Mouse (Mus musculus) embryonic facial prominence, embryonic 14.5 days (tissue): ENCODE measurements around the gene Abhd14a. TPM values are rescaled to one million over a fixed set of nuclear protein-coding genes. Genes with fewer than 3 reads are reported as not detected.
A peak's percentile ranks its signal among the peaks of the same experiment; 100 is the strongest.

Experiments
- ATAC-seq: fragments of 200-750 bp; cut with Nextera tagmentation; 2 replicates; pipeline ENCODE4 v1.8.0; 2017; ENCODE audit warnings: low read depth, moderate number of reproducible peaks, moderate TSS enrichment
- DNase-seq: peaks from one replicate; pipeline ENCODE4 v3.0.0-alpha.2; 2015; ENCODE audit warnings: low spot score
- H3K27ac ChIP-seq: fragments of 300-500 bp; sonication (generic); replicated peaks from 2 replicates; pipeline ENCODE4 v1.5.1; 2014; ENCODE audit warnings: low read depth, mild to moderate bottlenecking, low read length, moderate library complexity
- H3K27me3 ChIP-seq: fragments of 300-500 bp; sonication (generic); replicated peaks from 2 replicates; pipeline ENCODE4 v1.6.1; 2014; ENCODE audit warnings: low read length; ENCODE audit not compliant: control insufficient read depth, insufficient read depth
- H3K36me3 ChIP-seq: fragments of 300-500 bp; sonication (generic); 2 replicates; pipeline ENCODE4 v1.6.1; 2014; ENCODE audit warnings: low read length, mixed read lengths; ENCODE audit not compliant: control insufficient read depth, insufficient read depth
- H3K4me1 ChIP-seq: fragments of 300-500 bp; sonication (generic); 2 replicates; pipeline ENCODE4 v1.6.1; 2014; ENCODE audit warnings: antibody characterized with exemption, low read length; ENCODE audit not compliant: control insufficient read depth, insufficient read depth
- H3K4me2 ChIP-seq: fragments of 300-500 bp; sonication (generic); 2 replicates; pipeline ENCODE4 v1.6.1; 2014; ENCODE audit warnings: low read depth, mild to moderate bottlenecking, low read length, moderate library complexity, mixed read lengths
- H3K4me3 ChIP-seq: fragments of 300-500 bp; sonication (generic); 2 replicates; pipeline ENCODE4 v1.5.1; 2014; ENCODE audit warnings: low read depth, mild to moderate bottlenecking, low read length
- H3K9ac ChIP-seq: fragments of 300-500 bp; sonication (generic); 2 replicates; pipeline ENCODE4 v1.6.1; 2014; ENCODE audit warnings: low read depth, mild to moderate bottlenecking, low read length, moderate library complexity, mixed read lengths
- H3K9me3 ChIP-seq: fragments of 300-500 bp; sonication (generic); 2 replicates; pipeline ENCODE4 v1.6.1; 2016; ENCODE audit warnings: low read length; ENCODE audit not compliant: control insufficient read depth
- whole genome bisulfite sequencing: fragments of 180-500 bp; shearing (Covaris S2); extraction: QIAGEN DNeasy Blood & Tissue Kit; methylation state at CpG from one replicate; pipeline ENCODE4 v1.1.7; 2014; 5-methylcytosine and 5-hydroxymethylcytosine counted together
- polyA plus RNA-seq: library from polyadenylated mRNA; unstranded; fragments of >200 nt; fragmentation: Nextera tagmentation; extraction: Ambion mirVana; gene quantifications from 2 replicates; pipeline ENCODE4 v1.2.1, GENCODE M21; 2014

The Abhd14a gene
- polyA plus RNA-seq, 1 experiment from 2014 or later, result 60.9 TPM

GRCm38 (mm10) chr9:106452821-106453220 is 5.3 kb upstream of the Abhd14a start:
- no peaks in the 10 kb centered on the region for H3K9me3 ChIP-seq
- WGBS, result 2% methylated on average over 7 of the region's 7 CpGs
- no peaks in the 10 kb centered on the region for H3K36me3 ChIP-seq
- H3K4me2 ChIP-seq, result peak overlapping the region; percentile 92
- ATAC-seq, result no peak
- H3K27ac ChIP-seq, result peak overlapping the region; percentile 89
- no peaks in the 10 kb centered on the region for H3K27me3 ChIP-seq
- H3K4me1 ChIP-seq, result peaks cover 70% of the 10 kb centered on the region
- H3K9ac ChIP-seq, result peak overlapping the region; percentile 86
- peak; percentile 56 for DNase-seq
- H3K4me3 ChIP-seq, result peak overlapping the region; percentile 74

GRCm38 (mm10) chr9:106452351-106452750 is 4.9 kb upstream of the Abhd14a start:
- no peaks in the 10 kb centered on the region for H3K36me3 ChIP-seq
- ATAC-seq (no peak), DNase-seq (no peak)
- no peaks in the 10 kb centered on the region for H3K27me3 ChIP-seq
- no peak overlapping the region for H3K9ac ChIP-seq
- WGBS, result 35% methylated on average over 6 of the region's 6 CpGs
- H3K4me1 ChIP-seq, result peaks cover 67% of the 10 kb centered on the region
- peak overlapping the region; percentile 89 for H3K27ac ChIP-seq
- no peaks in the 10 kb centered on the region for H3K9me3 ChIP-seq
- peak overlapping the region; percentile 74 for H3K4me3 ChIP-seq
- peak overlapping the region; percentile 92; the same call in 1 of the 2 replicates for H3K4me2 ChIP-seq

- 38% methylated on average over 2 of the region's 2 CpGs for WGBS
- 0 out of 2 replicates have a peak overlapping the region, but pooled peaks have one; percentile 89 for H3K27ac ChIP-seq
- no peak overlapping the region for H3K4me3 ChIP-seq
- no peak overlapping the region for H3K9ac ChIP-seq
- H3K9me3 ChIP-seq, result no peaks in the 10 kb centered on the region
- peaks cover 64% of the 10 kb centered on the region for H3K4me1 ChIP-seq
- no peak for DNase-seq
- no peak overlapping the region for H3K4me2 ChIP-seq
- no peaks in the 10 kb centered on the region for H3K27me3 ChIP-seq
- no peak for ATAC-seq
- H3K36me3 ChIP-seq, result no peaks in the 10 kb centered on the region
Observed at GRCm38 (mm10) chr9:106451899-106452298, 4.4 kb upstream of the Abhd14a start.

- DNase-seq (no peak), ATAC-seq (no peak)
- no peak overlapping the region for H3K9ac ChIP-seq
- no peak overlapping the region for H3K4me3 ChIP-seq
- peaks cover 64% of the 10 kb centered on the region for H3K4me1 ChIP-seq
- no peaks in the 10 kb centered on the region for H3K9me3 ChIP-seq
- no peaks in the 10 kb centered on the region for H3K27me3 ChIP-seq
- H3K27ac ChIP-seq, result peak overlapping the region; percentile 17; the same call in 1 of the 2 replicates
- peak overlapping the region; percentile 31; the same call in 1 of the 2 replicates for H3K4me2 ChIP-seq
- WGBS, result 63% methylated on average over 11 of the region's 11 CpGs
- H3K36me3 ChIP-seq, result no peaks in the 10 kb centered on the region
Observed at GRCm38 (mm10) chr9:106451298-106451697, 3.8 kb upstream of the Abhd14a start.

DNA sequence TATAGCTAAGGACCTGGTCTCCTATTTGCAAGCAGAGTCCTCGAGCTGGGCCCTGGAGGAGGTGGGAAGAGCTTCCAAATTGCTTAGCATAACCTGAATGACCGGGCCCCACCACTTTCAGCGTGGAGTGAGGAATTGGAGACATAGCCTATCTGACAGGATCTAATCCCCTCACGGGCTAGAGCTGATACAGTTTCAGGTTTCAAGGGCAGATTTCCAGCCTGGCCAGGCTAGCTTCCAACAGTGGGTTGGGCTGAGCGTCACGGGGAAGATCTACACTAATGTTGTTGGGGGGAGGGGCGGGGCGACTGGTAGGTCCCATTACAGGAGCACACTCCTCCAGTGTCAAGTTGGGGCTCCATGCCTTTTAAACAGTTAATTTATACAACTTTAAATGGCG is 3.2 kb upstream of the Abhd14a start:
- WGBS, result 6% methylated on average over 9 of the region's 9 CpGs
- H3K9me3 ChIP-seq, result no peaks in the 10 kb centered on the region
- H3K4me3 ChIP-seq, result no peak overlapping the region
- H3K4me1 ChIP-seq, result peaks cover 59% of the 10 kb centered on the region
- H3K27ac ChIP-seq, result peak overlapping the region; percentile 56
- no peaks in the 10 kb centered on the region for H3K36me3 ChIP-seq
- H3K9ac ChIP-seq, result peak overlapping the region; percentile 12; the same call in 1 of the 2 replicates
- no peaks in the 10 kb centered on the region for H3K27me3 ChIP-seq
- peak; percentile 93 for DNase-seq
- ATAC-seq, result peak; percentile 17; the same call in 1 of the 2 replicates
- H3K4me2 ChIP-seq, result peak overlapping the region; percentile 31

DNA sequence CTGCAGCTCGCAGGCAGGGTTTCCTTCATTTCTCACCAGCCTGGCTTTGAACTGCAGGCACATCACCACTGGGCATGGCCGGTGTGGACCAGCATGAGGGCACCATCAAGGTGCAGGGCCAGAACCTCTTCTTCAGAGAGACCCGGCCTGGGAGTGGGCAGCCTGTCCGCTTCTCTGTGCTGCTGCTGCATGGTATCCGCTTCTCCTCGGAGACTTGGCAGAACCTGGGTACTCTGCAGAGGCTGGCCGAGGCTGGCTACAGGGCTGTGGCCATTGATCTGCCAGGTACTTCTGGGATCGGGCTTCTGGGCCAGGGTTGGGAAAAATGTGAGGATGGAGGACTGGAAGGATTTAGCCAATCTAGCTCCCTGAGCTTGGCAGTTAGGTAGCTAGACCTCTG is 2.5 kb upstream of the Abhd14a start:
- peak overlapping the region; percentile 56 for H3K27ac ChIP-seq
- H3K4me1 ChIP-seq, result peaks cover 55% of the 10 kb centered on the region
- H3K9me3 ChIP-seq, result no peaks in the 10 kb centered on the region
- ATAC-seq (no peak), DNase-seq (no peak)
- 82% methylated on average over 8 of the region's 8 CpGs for WGBS
- H3K4me3 ChIP-seq, result no peak overlapping the region
- H3K9ac ChIP-seq, result peak overlapping the region; percentile 12; the same call in 1 of the 2 replicates
- no peaks in the 10 kb centered on the region for H3K27me3 ChIP-seq
- H3K36me3 ChIP-seq, result no peaks in the 10 kb centered on the region
- peak overlapping the region; percentile 31 for H3K4me2 ChIP-seq

DNA sequence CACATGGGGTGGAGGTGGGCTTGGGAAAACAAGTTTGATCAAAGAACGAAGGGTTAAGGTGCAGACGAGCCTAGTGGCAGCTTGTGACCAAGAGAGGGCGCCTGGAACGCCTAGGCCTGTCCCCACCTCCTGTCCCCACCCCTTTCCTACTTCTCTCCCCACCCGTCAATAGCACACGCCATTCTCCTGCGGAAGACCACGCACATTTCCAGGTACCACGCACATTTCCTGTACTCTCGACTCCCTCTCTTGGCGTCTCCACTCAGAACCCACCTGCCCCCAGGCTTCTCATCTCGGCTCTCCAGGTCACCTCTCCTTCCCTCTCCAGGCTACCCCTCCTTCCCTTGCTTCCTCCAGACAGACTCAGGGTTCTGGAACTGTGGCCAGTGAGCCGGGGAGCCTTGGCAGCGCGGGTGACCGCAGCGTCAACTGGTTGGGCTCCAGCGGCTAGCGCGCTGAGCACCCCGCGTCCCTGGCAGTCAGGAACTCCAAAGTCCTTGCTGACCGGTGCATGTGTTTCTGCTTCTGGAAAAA is 1.1 kb upstream of the Abhd14a start:
- WGBS, result 1% methylated on average over 23 of the region's 23 CpGs
- DNase-seq, result peak; percentile 89
- peaks cover 49% of the 10 kb centered on the region for H3K4me1 ChIP-seq

GRCm38 (mm10) chr9:106447951-106448350 is 473 bp upstream of the Abhd14a start:
- Histone ChIP-seq H3K27ac (peak overlapping the region; percentile 77), H3K4me2 (peak overlapping the region; percentile 83), H3K4me3 (peak overlapping the region; percentile 55), H3K36me3 (no peaks in the 10 kb centered on the region), H3K27me3 (no peaks in the 10 kb centered on the region), H3K9me3 (no peaks in the 10 kb centered on the region), H3K9ac (peak overlapping the region; percentile 69), H3K4me1 (peaks cover 47% of the 10 kb centered on the region)
- DNase-seq (no peak), ATAC-seq (no peak)
- WGBS, result 36% methylated on average over 9 of the region's 9 CpGs

More for the DNA sequence above, 1.1 kb upstream of the Abhd14a start:
- H3K27me3 ChIP-seq, result no peaks in the 10 kb centered on the region
- no peaks in the 10 kb centered on the region for H3K9me3 ChIP-seq
- peak overlapping the region; percentile 83 for H3K4me2 ChIP-seq
- H3K9ac ChIP-seq, result peak overlapping the region; percentile 69
- H3K36me3 ChIP-seq, result no peaks in the 10 kb centered on the region
- H3K27ac ChIP-seq, result peak overlapping the region; percentile 77; the same call in 1 of the 2 replicates
- peak; percentile 56 for ATAC-seq
- H3K4me3 ChIP-seq, result peak overlapping the region; percentile 55

DNA sequence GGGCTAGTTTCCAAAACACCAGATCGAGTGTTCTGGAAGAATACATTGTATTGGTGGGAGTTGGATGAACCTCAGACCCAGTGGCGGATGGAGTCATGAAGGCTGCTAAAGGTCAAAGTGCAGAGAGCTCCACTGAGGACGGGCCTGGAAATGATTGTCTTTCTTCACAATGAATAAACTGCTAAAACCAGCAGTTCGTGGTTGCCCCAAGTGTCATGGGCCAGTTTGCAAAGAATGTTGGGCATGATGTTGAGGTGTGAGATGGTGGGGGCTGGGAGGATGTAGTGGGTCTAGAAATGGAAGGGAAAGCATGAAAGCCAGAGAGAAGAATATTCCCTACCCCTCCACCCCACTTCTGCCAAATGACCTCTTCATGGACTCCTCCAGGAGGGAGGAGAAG is 2.6 kb downstream of the Abhd14a start:
- Histone ChIP-seq H3K27me3 (no peaks in the 10 kb centered on the region), H3K4me2 (no peak overlapping the region), H3K9ac (no peak overlapping the region), H3K4me3 (no peak overlapping the region), H3K4me1 (peaks cover 20% of the 10 kb centered on the region), H3K27ac (no peak overlapping the region), H3K36me3 (peaks cover 6% of the 10 kb centered on the region; the same call in 1 of the 2 replicates), H3K9me3 (no peaks in the 10 kb centered on the region)
- WGBS, result 70% methylated on average over 4 of the region's 4 CpGs
- no peak for DNase-seq
- ATAC-seq, result no peak
